In genomic region chr14:60264990-60265876, GRCm38 (mm10) we compare ENCODE assay signal across 8 mouse cellular contexts. TPM values are rescaled to one million over a fixed set of nuclear protein-coding genes. Genes with fewer than 3 reads are reported as not detected.
DNase-seq lines count a peak whose midpoint lies in the region; ATAC-seq and TF ChIP-seq lines count a peak whose summit lies in the region.

Gene Mtmr6 (plus strand): TSS chr14:60265228.

- WGBS in embryonic facial prominence, embryonic 13.5 days = under 1% methylated on average over 51 of the region's 51 CpGs
- WGBS in kidney, adult 2 months = under 1% methylated on average over 51 of the region's 51 CpGs
- WGBS in limb, embryonic 12.5 days = under 1% methylated on average over 51 of the region's 51 CpGs
- under 1% methylated on average over 51 of the region's 51 CpGs for WGBS in midbrain, embryonic 15.5 days
- WGBS in spleen, adult 2 months = under 1% methylated on average over 51 of the region's 51 CpGs

- H3K27me3 ChIP-seq in embryonic facial prominence, embryonic 13.5 days = no peaks in the 10 kb centered on the region
- no peaks in the 10 kb centered on the region for H3K27me3 ChIP-seq in kidney, adult 2 months (replicated peaks; ENCODE audit: control insufficient read depth, insufficient read depth, low read length)
- H3K27me3 ChIP-seq in limb, embryonic 12.5 days = no peaks in the 10 kb centered on the region
- no peaks in the 10 kb centered on the region for H3K27me3 ChIP-seq in midbrain, embryonic 15.5 days (replicated peaks)
- H3K27me3 ChIP-seq in spleen, adult 2 months (ENCODE audit: control insufficient read depth, insufficient read depth, low read length) = no peaks in the 10 kb centered on the region

- peak within 1 kb of the TSS; percentile 83 for H3K4me3 ChIP-seq in embryonic facial prominence, embryonic 13.5 days
- peak within 1 kb of the TSS; percentile 85 for H3K4me3 ChIP-seq in kidney, adult 2 months (ENCODE audit: insufficient read depth, low read depth, low read length)
- H3K4me3 ChIP-seq in limb, embryonic 12.5 days (replicated peaks) = peak within 1 kb of the TSS; percentile 79
- H3K4me3 ChIP-seq in midbrain, embryonic 15.5 days = peak within 1 kb of the TSS; percentile 88
- peak within 1 kb of the TSS; percentile 97 for H3K4me3 ChIP-seq in spleen, adult 2 months (ENCODE audit: extremely low read depth, insufficient read depth, insufficient read length)

- peak; percentile 47 for TF ChIP-seq POLR2A in kidney, adult 2 months (IDR thresholded peaks at IDR 0.05; ENCODE audit: low read depth, low read length)
- TF ChIP-seq POLR2A in spleen, adult 2 months (IDR thresholded peaks at IDR 0.05; ENCODE audit: low read depth, low read length) = peak; percentile 60; the same call in 1 of the 2 replicates

- peak; percentile 98 for DNase-seq in 3134 (ENCODE audit: extremely low read depth, insufficient read length, low spot score)
- DNase-seq in adrenal gland, postnatal 36 days = peak; percentile 94 to 96
- DNase-seq in heart, adult 18-20 months = peak; percentile 96 to 97
- DNase-seq in kidney, adult 2 months = peak; percentile 98
- peak; percentile 91 to 98 for DNase-seq in spleen, adult 2 months (ENCODE audit: low read depth in 1 of 2, low spot score in 2 of 2)

- H3K9me3 ChIP-seq in embryonic facial prominence, embryonic 13.5 days = no peaks in the 10 kb centered on the region
- no peaks in the 10 kb centered on the region for H3K9me3 ChIP-seq in limb, embryonic 12.5 days
- no peaks in the 10 kb centered on the region for H3K9me3 ChIP-seq in midbrain, embryonic 15.5 days

- peak within 1 kb of the TSS; percentile 82 for H3K9ac ChIP-seq in embryonic facial prominence, embryonic 13.5 days
- peak within 1 kb of the TSS; percentile 82 for H3K9ac ChIP-seq in limb, embryonic 12.5 days (replicated peaks)
- H3K9ac ChIP-seq in midbrain, embryonic 15.5 days = peak within 1 kb of the TSS; percentile 87

- peak; percentile 98 for TF ChIP-seq CTCF in kidney, adult 2 months (conservative IDR thresholded peaks at IDR 0.05; ENCODE audit: insufficient read depth, insufficient read length, low read depth, low read length)
- peak; percentile 92; the same call in 1 of the 2 replicates for TF ChIP-seq CTCF in spleen, adult 2 months (IDR thresholded peaks at IDR 0.05; ENCODE audit: extremely low read depth, insufficient read depth, insufficient read length, insufficient replicate concordance)

- H3K4me1 ChIP-seq in embryonic facial prominence, embryonic 13.5 days = peaks cover 13% of the 10 kb centered on the region
- no peaks in the 10 kb centered on the region; the same call in 1 of the 2 replicates for H3K4me1 ChIP-seq in kidney, adult 2 months (ENCODE audit: control insufficient read depth, insufficient read depth, low read length)
- H3K4me1 ChIP-seq in limb, embryonic 12.5 days (replicated peaks) = 0 out of 2 replicates have a peak, but pooled peaks cover 3% of the 10 kb centered on the region
- H3K4me1 ChIP-seq in midbrain, embryonic 15.5 days = peaks cover 21% of the 10 kb centered on the region
- peaks cover 4% of the 10 kb centered on the region; the same call in 1 of the 2 replicates for H3K4me1 ChIP-seq in spleen, adult 2 months (ENCODE audit: control insufficient read depth, insufficient read depth, insufficient read length)

- peak within 1 kb of the TSS; percentile 57; the same call in 1 of the 2 replicates for H3K27ac ChIP-seq in embryonic facial prominence, embryonic 13.5 days
- peak within 1 kb of the TSS; percentile 58 for H3K27ac ChIP-seq in kidney, adult 2 months (ENCODE audit: insufficient read depth, low read depth, low read length)
- peak within 1 kb of the TSS; percentile 69; the same call in 1 of the 2 replicates for H3K27ac ChIP-seq in limb, embryonic 12.5 days
- peak within 1 kb of the TSS; percentile 88 for H3K27ac ChIP-seq in midbrain, embryonic 15.5 days
- H3K27ac ChIP-seq in spleen, adult 2 months (ENCODE audit: insufficient read depth, low read length) = peak within 1 kb of the TSS; percentile 91

- H3K36me3 ChIP-seq in embryonic facial prominence, embryonic 13.5 days = no peaks in the 10 kb centered on the region
- no peaks in the 10 kb centered on the region for H3K36me3 ChIP-seq in kidney, adult 2 months (ENCODE audit: control insufficient read depth, insufficient read depth, low read length)
- H3K36me3 ChIP-seq in limb, embryonic 12.5 days = no peaks in the 10 kb centered on the region
- no peaks in the 10 kb centered on the region for H3K36me3 ChIP-seq in midbrain, embryonic 15.5 days (replicated peaks)
- no peaks in the 10 kb centered on the region for H3K36me3 ChIP-seq in spleen, adult 2 months (ENCODE audit: control insufficient read depth, insufficient read depth, low read length)

- peak; percentile 99 for ATAC-seq in embryonic facial prominence, embryonic 13.5 days (ENCODE audit: insufficient number of reproducible peaks, insufficient read depth, low FRiP score, low TSS enrichment, low read depth)
- peak; percentile 98 for ATAC-seq in limb, embryonic 12.5 days (ENCODE audit: insufficient number of reproducible peaks, insufficient read depth, low FRiP score, low TSS enrichment, low read depth)
- ATAC-seq in midbrain, embryonic 15.5 days (replicated peaks) = peak; percentile 99

- H3K4me2 ChIP-seq in embryonic facial prominence, embryonic 13.5 days = peak within 1 kb of the TSS; percentile 75
- peak within 1 kb of the TSS; percentile 67 for H3K4me2 ChIP-seq in limb, embryonic 12.5 days
- H3K4me2 ChIP-seq in midbrain, embryonic 15.5 days = peak within 1 kb of the TSS; percentile 77

RNA-seq across cellular contexts. Expression of gene Mtmr6, which starts in this region (rescaled TPM):
- total RNA-seq in adrenal gland, postnatal 36 days (2021) = 10 to 100 TPM; 49.1 to 54.7 TPM
- 36.2 and 36.5 TPM in 2 replicates for polyA plus RNA-seq in embryonic facial prominence, embryonic 13.5 days (2015; fragmentation: Nextera tagmentation; extraction: Ambion mirVana)
- total RNA-seq in heart, adult 18-20 months (2021) = 10 to 100 TPM; 30.9 to 31.0 TPM
- 20.6 and 23.3 TPM in 2 replicates for polyA plus RNA-seq in kidney, adult 2 months (2012; rRNA removed)
- 30.2 and 30.7 TPM in 2 replicates for polyA plus RNA-seq in limb, embryonic 12.5 days (2016; fragmentation: Nextera tagmentation; extraction: Ambion mirVana)
- polyA plus RNA-seq in midbrain, embryonic 15.5 days (2015; fragmentation: Nextera tagmentation; extraction: Ambion mirVana) = 55.3 and 58.6 TPM in 2 replicates
- polyA plus RNA-seq in spleen, adult 2 months (2012; rRNA removed) = 9.5 and 10.2 TPM in 2 replicates

Comparison
In these comparisons a context has a peak if more than half of its experiments do, and no peak if none do; other contexts are left out.
1. Peak in every context shown above with its lines: DNase-seq, ATAC-seq, H3K4me3 ChIP-seq and H3K27ac ChIP-seq.